Mouse (Mus musculus) lung, embryonic 14.5 days (tissue): ENCODE measurements around the gene Fastkd5. TPM values are rescaled to one million over a fixed set of nuclear protein-coding genes. Genes with fewer than 3 reads are reported as not detected.

ENCODE experiments used
- ATAC-seq: fragments of 200-750 bp; cut with Nextera tagmentation; 2 replicates; pipeline ENCODE4 v1.8.0; 2017; ENCODE audit warnings: mild to moderate bottlenecking, moderate TSS enrichment, moderate library complexity; ENCODE audit not compliant: insufficient read depth
- DNase-seq: peaks from one replicate; pipeline ENCODE4 v3.0.0-alpha.2; 2015
- H3K27ac ChIP-seq: fragments of 300-500 bp; sonication (generic); 2 replicates; pipeline ENCODE4 v1.5.1; 2014; ENCODE audit warnings: low read depth, mild to moderate bottlenecking, moderate library complexity
- H3K27me3 ChIP-seq: fragments of 300-500 bp; sonication (generic); 2 replicates; pipeline ENCODE4 v1.6.1; 2014; ENCODE audit warnings: low read length, control low read depth; ENCODE audit not compliant: insufficient read depth
- H3K36me3 ChIP-seq: fragments of 300-500 bp; sonication (generic); 2 replicates; pipeline ENCODE4 v1.6.1; 2014; ENCODE audit warnings: control low read depth; ENCODE audit not compliant: insufficient read depth
- H3K4me1 ChIP-seq: fragments of 300-500 bp; sonication (generic); 2 replicates; pipeline ENCODE4 v1.6.1; 2014; ENCODE audit warnings: antibody characterized with exemption, control low read depth; ENCODE audit not compliant: insufficient read depth
- H3K4me2 ChIP-seq: fragments of 300-500 bp; sonication (generic); 2 replicates; pipeline ENCODE4 v1.6.1; 2014; ENCODE audit warnings: mild to moderate bottlenecking
- H3K4me3 ChIP-seq: fragments of 300-500 bp; sonication (generic); 2 replicates; pipeline ENCODE4 v1.5.1; 2014; ENCODE audit warnings: low read depth, low read length
- H3K9ac ChIP-seq: fragments of 300-500 bp; sonication (generic); 2 replicates; pipeline ENCODE4 v1.6.1; 2014
- H3K9me3 ChIP-seq: fragments of 300-500 bp; sonication (generic); 2 replicates; pipeline ENCODE4 v1.6.1; 2016; ENCODE audit warnings: low read depth, low read length, control low read depth
- CTCF ChIP-seq: IDR thresholded peaks from 2 replicates; pipeline ENCODE4 v1.5.1; 2016; ENCODE audit warnings: antibody characterized with exemption, low read depth
- WGBS: fragments of 180-500 bp; shearing (Covaris S2); extraction: QIAGEN DNeasy Blood & Tissue Kit; methylation state at CpG from one replicate; pipeline ENCODE4 v1.1.7; 2014; 5-methylcytosine and 5-hydroxymethylcytosine counted together
- polyA plus RNA-seq: library from polyadenylated mRNA; unstranded; fragments of >200 nt; fragmentation: Nextera tagmentation; extraction: Ambion mirVana; gene quantifications from 2 replicates; pipeline ENCODE4 v1.2.1, GENCODE M21; 2014

The Fastkd5 gene
- polyA plus RNA-seq: 18.3 and 18.6 TPM in 2 replicates

DNA sequence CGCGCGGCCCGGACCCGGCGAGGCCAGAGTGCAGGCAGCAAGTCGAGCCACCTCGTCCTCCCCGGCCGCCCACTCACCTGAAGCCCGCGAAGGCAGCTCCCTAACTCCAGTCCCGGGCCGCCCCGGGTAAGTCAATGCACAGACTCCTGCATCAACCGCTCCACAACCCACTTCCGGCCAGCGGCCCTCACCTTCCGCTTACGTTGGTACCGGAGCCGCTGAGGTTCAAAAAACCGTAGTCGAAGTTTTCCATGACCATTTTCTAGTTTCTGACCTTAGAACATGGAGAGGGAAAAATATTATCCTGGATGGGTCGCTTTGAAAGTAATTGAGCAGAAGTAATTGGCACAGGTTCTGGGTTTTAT, at the start of gene Fastkd5, which contains the start of gene Ubox5:
Gene Fastkd5 (minus strand): TSS at position 189 of the 365 bp plus-strand sequence.
Gene Ubox5 (minus strand): TSS at position 200 of the 365 bp plus-strand sequence.
- Histone ChIP-seq H3K36me3 (peaks cover 17% of the 10 kb centered on the region), H3K4me2 (peak within 1 kb of the TSS; percentile 74), H3K4me1 (peaks cover 11% of the 10 kb centered on the region), H3K4me3 (peak within 1 kb of the TSS; percentile 95), H3K9ac (peak within 1 kb of the TSS; percentile 94), H3K9me3 (no peaks in the 10 kb centered on the region), H3K27ac (peak within 1 kb of the TSS; percentile 75), H3K27me3 (peaks cover 17% of the 10 kb centered on the region)
- peak; percentile 86 for ATAC-seq
- TF ChIP-seq CTCF: no peak
- WGBS: under 1% methylated on average over 25 of the region's 25 CpGs
- DNase-seq: peak; percentile 97

GRCm38 (mm10) chr2:130679154-130679553, 49.3 kb upstream of the Fastkd5 start:
- Histone ChIP-seq H3K27me3 (no peaks in the 10 kb centered on the region), H3K9me3 (no peaks in the 10 kb centered on the region), H3K27ac (no peak overlapping the region), H3K4me1 (no peaks in the 10 kb centered on the region), H3K4me3 (no peak overlapping the region), H3K9ac (no peak overlapping the region), H3K4me2 (no peak overlapping the region), H3K36me3 (peaks cover 96% of the 10 kb centered on the region)
- ATAC-seq: no peak
- DNase-seq: no peak
- WGBS: 95% methylated on average over 12 of the region's 12 CpGs
- TF ChIP-seq CTCF: no peak

DNA sequence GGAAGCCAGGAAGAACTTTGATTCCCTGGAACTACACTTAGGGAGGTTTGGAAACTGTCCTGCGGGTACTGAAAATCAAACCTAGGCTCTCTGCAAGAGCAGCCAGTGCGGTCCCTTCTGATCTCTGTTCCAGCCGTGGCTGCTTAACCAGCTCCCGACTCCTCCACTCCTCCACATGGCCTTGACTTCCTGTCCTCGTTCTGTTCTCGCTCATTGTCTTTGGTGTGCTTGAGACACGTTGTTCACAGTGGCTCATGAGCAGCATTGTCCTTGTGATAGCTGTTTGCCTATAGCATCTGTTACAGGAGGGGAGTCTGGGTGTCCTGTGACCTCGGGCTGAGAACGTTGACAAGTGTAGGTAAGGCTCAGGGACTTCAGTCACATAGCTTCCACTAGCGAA, 47.4 kb upstream of the Fastkd5 start:
- ATAC-seq: no peak

GRCm38 (mm10) chr2:130667559-130667958, 37.7 kb upstream of the Fastkd5 start, which contains the start of gene Itpa:
TSS of gene Itpa (plus strand) at chr2:130667610.
- peak within 1 kb of the TSS; percentile 74 for H3K9ac ChIP-seq
- peak; percentile 56 for ATAC-seq
- H3K27ac ChIP-seq: peak within 1 kb of the TSS; percentile 73
- peaks cover 19% of the 10 kb centered on the region for H3K36me3 ChIP-seq
- H3K4me3 ChIP-seq: peak within 1 kb of the TSS; percentile 65
- TF ChIP-seq CTCF: peak; percentile 74
- H3K27me3 ChIP-seq: no peaks in the 10 kb centered on the region
- peak within 1 kb of the TSS; percentile 94 for H3K4me2 ChIP-seq
- DNase-seq: peak; percentile 95
- no peaks in the 10 kb centered on the region for H3K9me3 ChIP-seq
- 0 out of 2 replicates have a peak, but pooled peaks cover 9% of the 10 kb centered on the region for H3K4me1 ChIP-seq
- WGBS: 1% methylated on average over 31 of the region's 31 CpGs

More for the DNA sequence above, 47.4 kb upstream of the Fastkd5 start:
- Histone ChIP-seq H3K4me2 (no peak overlapping the region), H3K36me3 (peaks cover 96% of the 10 kb centered on the region), H3K4me3 (no peak overlapping the region), H3K27me3 (no peaks in the 10 kb centered on the region), H3K9me3 (no peaks in the 10 kb centered on the region), H3K9ac (no peak overlapping the region), H3K4me1 (no peaks in the 10 kb centered on the region), H3K27ac (no peak overlapping the region)
- no peak for DNase-seq
- WGBS: 80% methylated on average over 10 of the region's 10 CpGs
- TF ChIP-seq CTCF: no peak

- under 1% methylated on average over 40 of the region's 40 CpGs for WGBS
- ATAC-seq: peak; percentile 96
- peak within 1 kb of the TSS; percentile 98 for H3K27ac ChIP-seq
- peak; percentile 48 for TF ChIP-seq CTCF
- no peaks in the 10 kb centered on the region for H3K9me3 ChIP-seq
- H3K36me3 ChIP-seq: peaks cover 33% of the 10 kb centered on the region
- no peaks in the 10 kb centered on the region for H3K27me3 ChIP-seq
- H3K4me2 ChIP-seq: peak within 1 kb of the TSS; percentile 64
- H3K4me1 ChIP-seq: 0 out of 2 replicates have a peak, but pooled peaks cover 9% of the 10 kb centered on the region
- H3K4me3 ChIP-seq: peak within 1 kb of the TSS; percentile 51
- peak within 1 kb of the TSS; percentile 90 for H3K9ac ChIP-seq
- peak; percentile 98 for DNase-seq
These were observed 34.4 kb upstream of the Fastkd5 start, which contains the start of gene Ddrgk1 for GRCm38 (mm10) chr2:130664102-130664701. TSS of gene Ddrgk1 (minus strand) at chr2:130664659.

DNA sequence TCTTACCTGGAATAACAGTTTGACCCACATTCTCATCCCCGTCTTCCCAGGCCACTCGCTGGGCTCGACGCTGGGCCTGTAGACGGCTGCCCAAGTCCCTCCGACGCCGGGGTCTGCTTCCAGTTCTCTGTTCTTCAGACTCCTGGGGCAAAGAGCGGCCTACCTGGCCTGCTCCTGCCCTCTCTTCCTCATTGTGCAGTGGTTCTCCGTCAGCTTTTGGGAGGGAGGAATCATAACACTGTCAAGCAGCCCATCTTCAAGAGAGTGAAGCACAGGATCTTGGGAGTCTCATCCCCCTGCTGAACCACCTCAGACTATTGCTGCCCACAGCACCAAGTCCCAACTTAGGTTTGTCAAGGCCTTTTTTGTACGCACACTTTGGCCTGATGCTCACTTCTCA, 33.5 kb upstream of the Fastkd5 start:
- DNase-seq (no peak), ATAC-seq (no peak)
- TF ChIP-seq CTCF: no peak
- Histone ChIP-seq H3K9ac (peak overlapping the region; percentile 90), H3K27me3 (no peaks in the 10 kb centered on the region), H3K4me3 (peak overlapping the region; percentile 51; the same call in 1 of the 2 replicates), H3K4me1 (0 out of 2 replicates have a peak, but pooled peaks cover 7% of the 10 kb centered on the region), H3K27ac (no peak overlapping the region), H3K4me2 (peak overlapping the region; percentile 64), H3K36me3 (peaks cover 41% of the 10 kb centered on the region), H3K9me3 (no peaks in the 10 kb centered on the region)
- WGBS: 87% methylated on average over 11 of the region's 11 CpGs

GRCm38 (mm10) chr2:130658530-130658929, 28.7 kb upstream of the Fastkd5 start:
- Histone ChIP-seq H3K4me2 (no peak overlapping the region), H3K27ac (no peak overlapping the region), H3K9me3 (no peaks in the 10 kb centered on the region), H3K36me3 (peaks cover 86% of the 10 kb centered on the region), H3K27me3 (no peaks in the 10 kb centered on the region), H3K4me1 (0 out of 2 replicates have a peak, but pooled peaks cover 5% of the 10 kb centered on the region), H3K9ac (no peak overlapping the region), H3K4me3 (no peak overlapping the region)
- 93% methylated on average over 10 of the region's 10 CpGs for WGBS
- ATAC-seq (no peak), DNase-seq (no peak)
- no peak for TF ChIP-seq CTCF
